Mouse (Mus musculus) brown adipose tissue, adult 24 weeks (tissue): ENCODE data around the gene Vmn2r16. TPM values are rescaled to one million over a fixed set of nuclear protein-coding genes. Genes with fewer than 3 reads are reported as not detected.

Experiments used
- H3K27ac ChIP-seq: fragments of 200-500 bp; replicated peaks from 2 replicates; pipeline ENCODE4 v1.5.1; 2012; ENCODE audit warnings: low read depth, mild to moderate bottlenecking, low read length
- H3K4me1 ChIP-seq: fragments of 200-500 bp; 2 replicates; pipeline ENCODE4 v1.6.1; 2012; ENCODE audit warnings: low read length, mixed read lengths; ENCODE audit not compliant: control insufficient read depth, insufficient read depth, insufficient read length
- H3K4me3 ChIP-seq: fragments of 200-500 bp; 2 replicates; pipeline ENCODE4 v1.5.1; 2012; ENCODE audit warnings: low read depth, mild to moderate bottlenecking, low read length, moderate library complexity; ENCODE audit not compliant: insufficient read depth
- polyA plus RNA-seq: library from polyadenylated mRNA; stranded (reverse); fragments of >200 nt; gene quantifications from 2 replicates; pipeline ENCODE4 v1.2.4, GENCODE M21; 2012; ENCODE audit not compliant: missing spikeins, insufficient read depth, insufficient read length

The Vmn2r16 gene
- polyA plus RNA-seq = not detected in 2 replicates

- Histone ChIP-seq H3K27ac (no peak within 1 kb of the TSS), H3K4me1 (no peaks in the 10 kb centered on the region), H3K4me3 (no peak within 1 kb of the TSS)
Measured at GRCm38 (mm10) chr5:109329862-109330261, at the start of gene Vmn2r16. TSS of gene Vmn2r16 (plus strand) at chr5:109330162.

GRCm38 (mm10) chr5:109294655-109295054 lies 35.3 kb upstream of the Vmn2r16 start:
- no peak overlapping the region for H3K27ac ChIP-seq
- no peak overlapping the region for H3K4me3 ChIP-seq
- no peaks in the 10 kb centered on the region for H3K4me1 ChIP-seq

DNA sequence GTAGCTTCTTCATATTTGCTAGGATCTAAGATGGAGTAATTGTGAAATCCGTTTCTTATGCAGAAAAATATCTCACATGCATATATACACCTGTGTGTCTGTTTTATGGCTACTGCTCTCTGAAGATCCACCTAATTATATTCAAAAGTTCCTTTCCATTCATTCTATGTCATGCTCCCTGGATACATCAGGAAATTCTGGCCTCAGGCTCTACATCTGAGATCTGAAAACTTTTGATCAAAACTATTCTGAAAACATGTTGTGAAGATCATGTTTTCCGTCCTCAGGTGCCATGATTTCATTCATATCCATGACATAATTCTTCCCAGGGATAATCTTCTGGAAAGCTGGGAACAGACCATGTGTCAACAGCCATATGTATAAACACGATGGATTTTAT lies 32.4 kb upstream of the Vmn2r16 start, which contains the start of gene Vmn2r15:
TSS of gene Vmn2r15 (minus strand) at position 101 of the 400 bp plus-strand sequence.
- Histone ChIP-seq H3K27ac (no peak within 1 kb of the TSS), H3K4me3 (no peak within 1 kb of the TSS), H3K4me1 (no peaks in the 10 kb centered on the region)

- no peak within 1 kb of the TSS for H3K4me3 ChIP-seq
- H3K4me1 ChIP-seq = no peaks in the 10 kb centered on the region
- no peak within 1 kb of the TSS for H3K27ac ChIP-seq
Measured at GRCm38 (mm10) chr5:109419388-109419787, 89.4 kb downstream of the Vmn2r16 start, which contains the start of gene Vmn2r17. TSS of gene Vmn2r17 (plus strand) at chr5:109419688.

Other genes with a start within 250 kb of the Vmn2r16 start
- gene Vmn2r12, start 232.2 kb upstream of the Vmn2r16 start, polyA plus RNA-seq = not detected in 2 replicates
- gene Vmn2r13, start 138.0 kb upstream of the Vmn2r16 start, polyA plus RNA-seq = not detected in 2 replicates
- not detected in 2 replicates for gene Vmn2r14, start 105.5 kb upstream of the Vmn2r16 start, polyA plus RNA-seq
- not detected in 2 replicates for gene Vmn2r15, start 32.5 kb upstream of the Vmn2r16 start, polyA plus RNA-seq
- gene Vmn2r17, start 89.5 kb downstream of the Vmn2r16 start, polyA plus RNA-seq = not detected in 2 replicates
- gene Crlf2, start 228.8 kb downstream of the Vmn2r16 start, polyA plus RNA-seq = 3.1 and 3.4 TPM in 2 replicates